Comparison of ENCODE assay signal across 25 mouse cellular contexts in genomic region chr17:25417990-25418389, GRCm38 (mm10). TPM values are rescaled to one million over a fixed set of nuclear protein-coding genes. Genes with fewer than 3 reads are reported as not detected.
DNase-seq lines count a peak whose midpoint lies in the region; ATAC-seq and TF ChIP-seq lines count a peak whose summit lies in the region.
"Had no signal": no experiment of that assay in that cellular context is flagged by ENCODE, and none has a peak within 500 bp of the region (broad histone marks: within the 10 kb centered on the region; RNA-seq: fewer than 3 reads in every experiment).

No protein-coding gene starts in this region.

- H3K79me3 ChIP-seq in C2C12 (ENCODE audit: low read depth) = no peaks in the 10 kb centered on the region

- H3K36me3 ChIP-seq in hindbrain, embryonic 10.5 days = no peaks in the 10 kb centered on the region
- H3K36me3 ChIP-seq in hindbrain, embryonic 16.5 days (ENCODE audit: control insufficient read depth, insufficient read depth, low read length) = no peaks in the 10 kb centered on the region; the same call in 1 of the 2 replicates
- H3K36me3 ChIP-seq in C2C12 (ENCODE audit: control insufficient read depth, insufficient read depth) = no peaks in the 10 kb centered on the region
- H3K36me3 ChIP-seq in midbrain, embryonic 14.5 days (ENCODE audit: control insufficient read depth, insufficient read depth, low read length) = no peaks in the 10 kb centered on the region
- H3K36me3 ChIP-seq: kidney, embryonic 15.5 days; liver, embryonic 12.5 days; neural tube, embryonic 12.5 days had no signal

- peak overlapping the region; percentile 80 for H3K27ac ChIP-seq in hindbrain, embryonic 10.5 days
- H3K27ac ChIP-seq in hindbrain, embryonic 16.5 days (ENCODE audit: low read depth, low read length) = no peak overlapping the region
- H3K27ac ChIP-seq in midbrain, embryonic 14.5 days (replicated peaks; ENCODE audit: low read depth, low read length) = peak overlapping the region; percentile 75; the same call in 1 of the 2 replicates
- H3K27ac ChIP-seq: kidney, embryonic 15.5 days; liver, embryonic 12.5 days; neural tube, embryonic 12.5 days had no signal

- no peaks in the 10 kb centered on the region for H3K79me2 ChIP-seq in C2C12 (ENCODE audit: control insufficient read depth, insufficient read depth)

- peaks cover 77% of the 10 kb centered on the region for H3K4me1 ChIP-seq in hindbrain, embryonic 10.5 days (replicated peaks)
- peaks cover 48% of the 10 kb centered on the region for H3K4me1 ChIP-seq in hindbrain, embryonic 16.5 days (ENCODE audit: control insufficient read depth, insufficient read depth, low read depth, low read length)
- H3K4me1 ChIP-seq in midbrain, embryonic 14.5 days (ENCODE audit: control insufficient read depth, insufficient read depth, low read length) = peaks cover 52% of the 10 kb centered on the region

- H3ac ChIP-seq in C2C12 (ENCODE audit: control insufficient read depth, insufficient read length, low read depth) = no peak overlapping the region

- DNase-seq in hindbrain, embryonic 10.5 days (ENCODE audit: low spot score) = no peak
- DNase-seq in brain, adult 2 months (ENCODE audit: low read depth, low spot score) = peak; percentile 25
- DNase-seq in midbrain, embryonic 14.5 days = no peak
- no peak for DNase-seq in gastrocnemius, postnatal 4 days (ENCODE audit: low spot score in 2 of 2)
- no peak for DNase-seq in right cerebral cortex, adult 2 months (ENCODE audit: low spot score in 2 of 2)
- DNase-seq: cerebellum, adult 8-10 months; cerebellum, postnatal 36 days; gastrocnemius, postnatal 36 days; heart, postnatal 4 days; kidney, adult 11 months; kidney, postnatal 4 days; layer of hippocampus, adult 9-11 months; lung, adult 18-20 months; lung, postnatal 10 days had no signal

- WGBS in hindbrain, embryonic 10.5 days = 58% methylated on average over 6 of the region's 6 CpGs
- WGBS in hindbrain, embryonic 16.5 days = 41% methylated on average over 6 of the region's 6 CpGs
- 65% methylated on average over 6 of the region's 6 CpGs for WGBS in midbrain, embryonic 14.5 days

- no peak overlapping the region for H3K9ac ChIP-seq in hindbrain, embryonic 16.5 days (ENCODE audit: low read depth, low read length)
- no peak overlapping the region for H3K9ac ChIP-seq in midbrain, embryonic 14.5 days (replicated peaks; ENCODE audit: low read length)
- H3K9ac ChIP-seq: kidney, embryonic 15.5 days; liver, embryonic 12.5 days; neural tube, embryonic 12.5 days had no signal

- no peak for ATAC-seq in hindbrain, embryonic 16.5 days
- no peak for ATAC-seq in midbrain, embryonic 14.5 days (ENCODE audit: low FRiP score, low TSS enrichment)
- ATAC-seq in inflammation-experienced regulatory T-cells, adult 6 months = no peak
- ATAC-seq: liver, embryonic 12.5 days had no signal

- H3K4me2 ChIP-seq in hindbrain, embryonic 16.5 days (ENCODE audit: low read length) = no peak overlapping the region
- H3K4me2 ChIP-seq in midbrain, embryonic 14.5 days (ENCODE audit: low read length) = no peak overlapping the region
- H3K4me2 ChIP-seq: kidney, embryonic 15.5 days; liver, embryonic 12.5 days had no signal

- peaks cover 3% of the 10 kb centered on the region; the same call in 1 of the 2 replicates for H3K27me3 ChIP-seq in hindbrain, embryonic 10.5 days (ENCODE audit: insufficient read depth, poor library complexity, severe bottlenecking)
- no peaks in the 10 kb centered on the region for H3K27me3 ChIP-seq in hindbrain, embryonic 16.5 days (replicated peaks; ENCODE audit: control insufficient read depth, insufficient read depth, low read length)
- peaks cover 9% of the 10 kb centered on the region for H3K27me3 ChIP-seq in C2C12 (ENCODE audit: control insufficient read depth, insufficient read depth, insufficient read length)
- H3K27me3 ChIP-seq in midbrain, embryonic 14.5 days (ENCODE audit: control insufficient read depth, insufficient read depth, low read length) = no peaks in the 10 kb centered on the region
- H3K27me3 ChIP-seq: kidney, embryonic 15.5 days; neural tube, embryonic 12.5 days had no signal

- no peak for TF ChIP-seq CTCF in C2C12 (IDR thresholded peaks at IDR 0.05; ENCODE audit: control insufficient read depth, insufficient read depth, insufficient read length)

- H3K9me3 ChIP-seq in hindbrain, embryonic 10.5 days = no peaks in the 10 kb centered on the region
- H3K9me3 ChIP-seq in hindbrain, embryonic 16.5 days (ENCODE audit: control insufficient read depth, low read length) = no peaks in the 10 kb centered on the region
- H3K9me3 ChIP-seq in midbrain, embryonic 14.5 days (ENCODE audit: control insufficient read depth, low read length) = no peaks in the 10 kb centered on the region
- H3K9me3 ChIP-seq: kidney, embryonic 15.5 days; liver, embryonic 12.5 days; neural tube, embryonic 12.5 days had no signal

- no peak overlapping the region; the same call in 1 of the 2 replicates for H3K4me3 ChIP-seq in hindbrain, embryonic 10.5 days
- H3K4me3 ChIP-seq in hindbrain, embryonic 16.5 days (ENCODE audit: low read length) = no peak overlapping the region
- H3K4me3 ChIP-seq in C2C12 (ENCODE audit: insufficient read depth, poor library complexity, severe bottlenecking) = no peak overlapping the region
- H3K4me3 ChIP-seq in midbrain, embryonic 14.5 days (replicated peaks; ENCODE audit: low read depth, low read length) = no peak overlapping the region
- H3K4me3 ChIP-seq: kidney, embryonic 15.5 days; liver, embryonic 12.5 days; neural tube, embryonic 12.5 days had no signal

TF ChIP-seq in C2C12, 6 proteins besides CTCF, POLR2A, EP300 and RAD21:
- TF ChIP-seq MYOD1 (IDR thresholded peaks at IDR 0.05; ENCODE audit: control insufficient read depth, insufficient read length, low read depth) (no peak), MAX (IDR thresholded peaks at IDR 0.05) (no peak), FOSL1 (IDR thresholded peaks at IDR 0.05; ENCODE audit: insufficient read depth, low read length, poor library complexity, severe bottlenecking) (no peak), USF1 (IDR thresholded peaks at IDR 0.05; ENCODE audit: low read depth) (peak; percentile 67)

RNA-seq across cellular contexts. Expression of gene Cacna1h, which starts 15.6 kb away (rescaled TPM):
- polyA plus RNA-seq in hindbrain, embryonic 10.5 days (2016; fragmentation: Nextera tagmentation; extraction: Ambion mirVana) = 3.9 and 6.8 TPM in 2 replicates
- 5.9 and 6.2 TPM in 2 replicates for polyA plus RNA-seq in hindbrain, embryonic 16.5 days (2015; fragmentation: Nextera tagmentation; extraction: Ambion mirVana)
- not detected for polyA plus RNA-seq in C2C12 (2012; fragmentation: generic; extraction: Trizol)
- polyA plus RNA-seq in midbrain, embryonic 14.5 days (2014; fragmentation: Nextera tagmentation; extraction: Ambion mirVana) = 11.3 and 15.0 TPM in 2 replicates
- polyA plus RNA-seq in inflammation-experienced regulatory T-cells, adult 6 months (2017; shearing (Covaris generic)) = not detected
- total RNA-seq in gastrocnemius, postnatal 4 days (2021) = 10 to 100 TPM; 20.2 to 22.7 TPM

RNA-seq across cellular contexts. Expression of gene Tekt4, which starts 36.4 kb away (rescaled TPM):
- polyA plus RNA-seq in hindbrain, embryonic 10.5 days (2016; fragmentation: Nextera tagmentation; extraction: Ambion mirVana) = 1.2 and 2.8 TPM in 2 replicates
- 1.4 and 1.9 TPM in 2 replicates for polyA plus RNA-seq in hindbrain, embryonic 16.5 days (2015; fragmentation: Nextera tagmentation; extraction: Ambion mirVana)
- not detected for polyA plus RNA-seq in C2C12 (2012; fragmentation: generic; extraction: Trizol)
- polyA plus RNA-seq in midbrain, embryonic 14.5 days (2014; fragmentation: Nextera tagmentation; extraction: Ambion mirVana) = 0.46 and 0.50 TPM in 2 replicates
- not detected for polyA plus RNA-seq in inflammation-experienced regulatory T-cells, adult 6 months (2017; shearing (Covaris generic))
- total RNA-seq in gastrocnemius, postnatal 4 days (2021) = not detected
- total RNA-seq: gastrocnemius, adult 18-20 months; gastrocnemius, postnatal 36 days; megakaryocyte progenitor cell, adult 5-6 weeks had no signal
- polyA plus RNA-seq: kidney, embryonic 15.5 days; limb, embryonic 11.5 days; liver, embryonic 12.5 days had no signal

RNA-seq across cellular contexts. Expression of gene Tpsg1, which starts 48.9 kb away (rescaled TPM):
- 0.50 TPM in 1 of 2 replicates, not detected in the other for polyA plus RNA-seq in hindbrain, embryonic 10.5 days (2016; fragmentation: Nextera tagmentation; extraction: Ambion mirVana)
- 0.43 and 0.55 TPM in 2 replicates for polyA plus RNA-seq in hindbrain, embryonic 16.5 days (2015; fragmentation: Nextera tagmentation; extraction: Ambion mirVana)
- polyA plus RNA-seq in C2C12 (2012; fragmentation: generic; extraction: Trizol) = not detected
- 0.61 and 1.2 TPM in 2 replicates for polyA plus RNA-seq in midbrain, embryonic 14.5 days (2014; fragmentation: Nextera tagmentation; extraction: Ambion mirVana)
- polyA plus RNA-seq in inflammation-experienced regulatory T-cells, adult 6 months (2017; shearing (Covaris generic)) = not detected
- total RNA-seq in gastrocnemius, postnatal 4 days (2021) = under 1 TPM; 0.54 to 0.60 TPM
- total RNA-seq: left cerebral cortex, adult 8-10 months; megakaryocyte progenitor cell, adult 5-6 weeks had no signal
- polyA plus RNA-seq: testis, adult 2 months had no signal

RNA-seq across cellular contexts. Expression of gene Tpsb2, which starts 51.9 kb away (rescaled TPM):
- not detected in 2 replicates for polyA plus RNA-seq in hindbrain, embryonic 10.5 days (2016; fragmentation: Nextera tagmentation; extraction: Ambion mirVana)
- 0.19 and 2.1 TPM in 2 replicates for polyA plus RNA-seq in hindbrain, embryonic 16.5 days (2015; fragmentation: Nextera tagmentation; extraction: Ambion mirVana)
- polyA plus RNA-seq in C2C12 (2012; fragmentation: generic; extraction: Trizol) = not detected
- 0.20 TPM in 1 of 2 replicates, not detected in the other for polyA plus RNA-seq in midbrain, embryonic 14.5 days (2014; fragmentation: Nextera tagmentation; extraction: Ambion mirVana)
- polyA plus RNA-seq in inflammation-experienced regulatory T-cells, adult 6 months (2017; shearing (Covaris generic)) = not detected
- total RNA-seq in gastrocnemius, postnatal 4 days (2021) = 100 to 1,000 TPM in 1 of 2 experiments, 10 to 100 TPM in 1; 86.0 to 110 TPM
- total RNA-seq: left cerebral cortex, adult 8-10 months; megakaryocyte progenitor cell, adult 5-6 weeks had no signal
- polyA plus RNA-seq: limb, embryonic 11.5 days; liver, embryonic 12.5 days; neural tube, embryonic 12.5 days had no signal
